Mouse (Mus musculus) forebrain, embryonic 13.5 days (tissue): Measurements from ENCODE around the gene Osmr. TPM values are rescaled to one million over a fixed set of nuclear protein-coding genes. Genes with fewer than 3 reads are reported as not detected.

Experiments used
- polyA plus RNA-seq: library from polyadenylated mRNA; unstranded; fragments of >200 nt; fragmentation: Nextera tagmentation; extraction: Ambion mirVana; gene quantifications from 2 replicates; pipeline ENCODE4 v1.2.1, GENCODE M21; 2015

Osmr gene
- polyA plus RNA-seq, 1 experiment from 2014 or later, result 0.75 TPM

Other genes starting within 250 kb of the Osmr start
- gene Rictor, start 166.6 kb downstream of the Osmr start, polyA plus RNA-seq, result 50.1 and 53.5 TPM in 2 replicates
- gene Lifr, start 215.6 kb upstream of the Osmr start, polyA plus RNA-seq, result 4.5 and 4.6 TPM in 2 replicates